Mouse (Mus musculus): ENCODE results near the gene Acsl6. TPM values are rescaled to one million over a fixed set of nuclear protein-coding genes. Genes with fewer than 3 reads are reported as not detected.

The Acsl6 gene
- polyA plus RNA-seq, 1 experiment from 2014 or later, result 1.5 TPM

DNA sequence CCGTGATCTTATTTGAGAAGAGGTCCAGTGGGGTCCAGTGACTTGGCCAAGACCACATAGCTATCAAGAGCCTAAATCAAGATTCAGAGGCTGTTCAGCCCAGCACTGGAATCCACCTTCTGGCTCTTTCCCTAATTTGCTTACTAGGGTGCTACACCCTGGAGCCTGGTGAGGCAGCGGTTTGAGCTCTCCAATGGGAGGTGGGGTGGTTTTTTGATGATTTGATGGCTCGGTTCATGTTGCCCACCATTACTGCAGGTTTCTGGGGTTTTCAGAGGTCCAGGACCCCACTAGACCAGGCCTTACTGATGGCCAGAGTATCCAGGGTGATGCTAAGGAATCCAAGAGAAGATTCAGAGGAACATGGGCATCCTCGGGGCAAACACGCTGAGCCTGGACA, 11.7 kb downstream of the Acsl6 start:
- H3K4me2 ChIP-seq (ENCODE audit: low read depth, low read length), result no peak overlapping the region
- no peaks in the 10 kb centered on the region for H3K36me3 ChIP-seq (ENCODE audit: control insufficient read depth, insufficient read depth, low read length)
- peaks cover 4% of the 10 kb centered on the region; the same call in 1 of the 2 replicates for H3K4me1 ChIP-seq (ENCODE audit: control insufficient read depth, insufficient read depth, low read length)
- H3K9ac ChIP-seq (ENCODE audit: low read depth, low read length), result no peak overlapping the region
- H3K4me3 ChIP-seq (ENCODE audit: low read length), result no peak overlapping the region
- WGBS, result 91% methylated on average over 5 of the region's 5 CpGs
- no peak overlapping the region for H3K27ac ChIP-seq (ENCODE audit: low read length)
- H3K27me3 ChIP-seq (replicated peaks; ENCODE audit: control insufficient read depth, insufficient read depth, low read length), result no peaks in the 10 kb centered on the region
- H3K9me3 ChIP-seq (ENCODE audit: control insufficient read depth, low read length), result no peaks in the 10 kb centered on the region
- no peak for ATAC-seq

DNA sequence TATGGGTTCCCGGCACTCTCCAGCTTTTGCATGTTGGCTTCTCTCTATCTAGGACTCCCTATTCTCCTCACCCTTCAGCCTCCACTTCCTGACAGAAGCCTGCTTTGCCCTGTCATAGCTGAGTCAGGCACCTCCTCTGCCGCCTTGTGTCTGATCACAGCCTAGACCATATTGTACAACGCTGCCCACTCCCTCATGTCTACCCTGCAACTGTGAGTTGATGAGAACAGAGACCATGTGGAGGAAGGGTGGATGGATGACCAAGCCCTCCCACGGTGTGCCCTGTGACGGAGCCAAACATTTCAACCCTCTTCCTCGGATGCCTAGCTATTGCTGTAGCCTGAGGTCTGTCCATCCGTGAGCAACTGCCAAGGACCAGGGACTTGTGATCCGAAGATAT, 13.8 kb downstream of the Acsl6 start:
- no peak overlapping the region for H3K4me2 ChIP-seq (ENCODE audit: low read depth, low read length)
- ATAC-seq, result no peak
- no peak overlapping the region for H3K9ac ChIP-seq (ENCODE audit: low read depth, low read length)
- H3K9me3 ChIP-seq (ENCODE audit: control insufficient read depth, low read length), result no peaks in the 10 kb centered on the region
- no peak overlapping the region for H3K27ac ChIP-seq (ENCODE audit: low read length)
- no peaks in the 10 kb centered on the region for H3K4me1 ChIP-seq (ENCODE audit: control insufficient read depth, insufficient read depth, low read length)
- 88% methylated on average over 8 of the region's 8 CpGs for WGBS
- H3K4me3 ChIP-seq (ENCODE audit: low read length), result no peak overlapping the region
- H3K27me3 ChIP-seq (replicated peaks; ENCODE audit: control insufficient read depth, insufficient read depth, low read length), result no peaks in the 10 kb centered on the region
- no peaks in the 10 kb centered on the region for H3K36me3 ChIP-seq (ENCODE audit: control insufficient read depth, insufficient read depth, low read length)

DNA sequence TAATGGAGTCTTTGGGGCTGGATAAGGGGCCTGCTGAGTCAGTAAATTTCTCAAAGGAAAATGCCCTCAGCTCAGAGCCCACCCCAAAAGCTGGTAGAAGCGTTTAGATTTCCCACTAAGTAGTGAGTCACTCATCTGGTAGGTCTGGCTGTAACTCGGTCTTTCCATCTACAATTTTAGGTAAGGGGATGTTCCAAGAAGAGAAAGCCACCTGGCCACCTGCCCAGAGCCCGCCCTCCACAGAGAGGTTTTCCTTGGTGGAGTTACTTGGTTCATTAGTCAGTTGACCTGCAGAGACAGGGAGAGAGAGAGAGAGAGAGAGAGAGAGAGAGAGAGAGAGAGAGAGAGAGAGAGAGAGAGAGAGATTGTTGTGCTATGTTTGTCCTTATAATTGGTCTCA, 14.2 kb downstream of the Acsl6 start:
- H3K27ac ChIP-seq (ENCODE audit: low read length), result no peak overlapping the region
- no peaks in the 10 kb centered on the region for H3K9me3 ChIP-seq (ENCODE audit: control insufficient read depth, low read length)
- no peaks in the 10 kb centered on the region for H3K36me3 ChIP-seq (ENCODE audit: control insufficient read depth, insufficient read depth, low read length)
- no peak overlapping the region for H3K4me3 ChIP-seq (ENCODE audit: low read length)
- no peak overlapping the region for H3K9ac ChIP-seq (ENCODE audit: low read depth, low read length)
- 72% methylated on average over 3 of the region's 3 CpGs for whole genome bisulfite sequencing
- ATAC-seq, result no peak
- H3K4me2 ChIP-seq (ENCODE audit: low read depth, low read length), result no peak overlapping the region
- H3K4me1 ChIP-seq (ENCODE audit: control insufficient read depth, insufficient read depth, low read length), result no peaks in the 10 kb centered on the region
- H3K27me3 ChIP-seq (replicated peaks; ENCODE audit: control insufficient read depth, insufficient read depth, low read length), result no peaks in the 10 kb centered on the region

DNA sequence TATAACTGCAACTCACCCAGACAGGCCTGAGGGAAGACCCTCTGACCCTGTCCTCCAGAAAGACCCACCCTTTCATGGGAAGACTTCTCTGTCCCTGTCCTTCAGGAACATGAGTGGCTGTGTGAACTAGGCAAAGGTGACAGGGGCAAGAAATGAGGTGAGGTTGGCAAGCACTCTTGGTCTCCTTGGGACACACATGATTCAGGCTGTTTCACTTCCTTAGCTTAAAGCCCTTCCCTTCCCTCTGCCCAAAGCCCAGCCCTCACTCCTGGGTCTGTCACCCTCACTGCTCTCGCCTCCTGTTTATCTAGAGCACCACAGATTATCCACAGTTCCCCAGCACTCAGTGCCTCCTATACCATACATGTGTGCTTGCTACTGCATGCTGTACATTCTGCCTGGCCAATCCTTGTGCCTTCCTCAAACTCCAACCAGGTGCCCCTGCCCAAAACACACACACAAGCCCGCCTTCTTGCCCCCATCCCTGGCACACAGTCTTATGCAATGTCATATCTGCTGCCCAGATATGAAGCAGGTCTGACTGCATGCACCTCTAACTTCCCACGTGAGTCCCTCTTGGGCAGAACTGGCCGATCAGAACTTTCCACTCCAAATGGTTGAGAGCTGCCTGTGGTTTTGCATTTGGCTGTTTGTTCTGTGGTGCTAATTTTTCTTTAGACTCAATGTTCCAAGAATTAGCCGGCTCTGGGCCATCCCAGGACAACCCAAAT, 18.4 kb downstream of the Acsl6 start:
- Histone ChIP-seq H3K4me2 (ENCODE audit: low read depth, low read length) (no peak overlapping the region), H3K27ac (ENCODE audit: low read length) (no peak overlapping the region), H3K4me1 (ENCODE audit: control insufficient read depth, insufficient read depth, low read length) (no peaks in the 10 kb centered on the region), H3K4me3 (ENCODE audit: low read length) (no peak overlapping the region), H3K27me3 (replicated peaks; ENCODE audit: control insufficient read depth, insufficient read depth, low read length) (no peaks in the 10 kb centered on the region), H3K9ac (ENCODE audit: low read depth, low read length) (no peak overlapping the region), H3K9me3 (ENCODE audit: control insufficient read depth, low read length) (no peaks in the 10 kb centered on the region), H3K36me3 (ENCODE audit: control insufficient read depth, insufficient read depth, low read length) (no peaks in the 10 kb centered on the region)
- ATAC-seq, result no peak
- 79% methylated on average over 5 of the region's 5 CpGs for WGBS

DNA sequence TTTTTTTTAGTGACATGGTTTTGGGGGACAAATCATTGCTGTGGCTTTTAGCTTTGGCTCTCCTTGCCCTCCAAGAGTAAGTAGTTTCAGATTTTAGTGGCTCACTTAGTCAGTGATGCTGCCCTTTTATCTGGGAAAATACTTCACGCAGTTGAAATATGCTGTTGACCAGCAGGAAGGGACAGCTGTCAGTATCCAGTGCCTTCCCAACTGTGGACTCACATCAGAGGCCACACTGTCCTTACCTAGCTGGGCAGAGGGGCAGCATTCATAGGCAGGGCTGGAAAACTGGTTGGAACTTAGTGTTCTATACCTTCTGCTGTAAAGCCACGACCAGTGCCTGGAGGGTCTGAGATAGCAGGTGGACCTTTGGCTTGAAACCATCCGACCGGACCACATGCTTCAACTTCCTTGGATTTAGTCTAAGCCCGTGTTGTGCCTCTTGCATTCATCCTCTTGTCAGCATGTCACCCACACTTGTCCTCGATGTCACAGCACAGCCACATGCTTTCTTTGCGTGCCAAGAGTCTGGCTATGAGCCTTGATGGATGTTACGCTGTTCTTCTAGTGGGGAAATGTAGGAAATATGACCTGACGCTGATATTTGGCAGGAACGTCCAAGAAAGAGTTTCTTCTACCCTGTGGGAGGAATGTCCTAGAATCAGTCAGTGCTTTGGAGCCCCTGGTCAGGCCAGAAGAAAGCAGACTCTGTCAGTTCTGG, 28.0 kb downstream of the Acsl6 start:
- 82% methylated on average over 10 of the region's 10 CpGs for WGBS
- Histone ChIP-seq H3K9ac (ENCODE audit: low read depth, low read length) (no peak overlapping the region), H3K36me3 (ENCODE audit: control insufficient read depth, insufficient read depth, low read length) (no peaks in the 10 kb centered on the region), H3K27me3 (replicated peaks; ENCODE audit: control insufficient read depth, insufficient read depth, low read length) (no peaks in the 10 kb centered on the region), H3K4me1 (ENCODE audit: control insufficient read depth, insufficient read depth, low read length) (no peaks in the 10 kb centered on the region), H3K4me2 (ENCODE audit: low read depth, low read length) (no peak overlapping the region), H3K9me3 (ENCODE audit: control insufficient read depth, low read length) (no peaks in the 10 kb centered on the region), H3K4me3 (ENCODE audit: low read length) (no peak overlapping the region), H3K27ac (ENCODE audit: low read length) (no peak overlapping the region)
- no peak for ATAC-seq

DNA sequence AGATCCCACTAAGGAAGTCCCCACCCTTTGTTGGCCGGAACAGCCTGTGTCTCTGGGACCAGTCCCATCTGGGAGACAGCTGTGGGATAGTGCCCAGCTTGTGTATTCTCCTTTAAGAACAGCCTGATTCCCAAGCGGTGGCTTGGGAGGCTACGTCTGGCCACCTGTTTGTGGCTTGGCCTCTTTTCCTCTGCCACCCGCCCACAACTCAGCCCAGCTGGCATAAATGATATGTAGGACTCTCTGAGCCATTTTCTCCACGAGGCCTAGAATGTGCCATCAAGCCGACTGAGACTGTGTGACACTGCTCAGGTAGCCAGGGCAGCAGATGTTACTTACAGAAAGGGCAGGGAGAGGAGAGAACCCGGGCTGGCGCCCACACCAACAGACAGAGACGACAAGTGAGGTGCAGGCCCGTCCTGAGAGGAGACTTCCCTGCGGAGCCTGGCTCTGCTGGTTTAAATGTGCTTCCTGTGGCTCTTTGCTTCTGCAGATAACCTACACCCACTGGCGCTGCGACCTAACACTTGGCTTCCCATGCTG, 32.6 kb downstream of the Acsl6 start:
- Histone ChIP-seq H3K4me3 (ENCODE audit: low read length) (no peak overlapping the region), H3K9me3 (ENCODE audit: control insufficient read depth, low read length) (no peaks in the 10 kb centered on the region), H3K27ac (ENCODE audit: low read length) (no peak overlapping the region), H3K27me3 (replicated peaks; ENCODE audit: control insufficient read depth, insufficient read depth, low read length) (no peaks in the 10 kb centered on the region), H3K36me3 (ENCODE audit: control insufficient read depth, insufficient read depth, low read length) (no peaks in the 10 kb centered on the region), H3K4me2 (ENCODE audit: low read depth, low read length) (no peak overlapping the region), H3K9ac (ENCODE audit: low read depth, low read length) (no peak overlapping the region), H3K4me1 (ENCODE audit: control insufficient read depth, insufficient read depth, low read length) (no peaks in the 10 kb centered on the region)
- no peak for ATAC-seq
- 45% methylated on average over 13 of the region's 13 CpGs for WGBS

DNA sequence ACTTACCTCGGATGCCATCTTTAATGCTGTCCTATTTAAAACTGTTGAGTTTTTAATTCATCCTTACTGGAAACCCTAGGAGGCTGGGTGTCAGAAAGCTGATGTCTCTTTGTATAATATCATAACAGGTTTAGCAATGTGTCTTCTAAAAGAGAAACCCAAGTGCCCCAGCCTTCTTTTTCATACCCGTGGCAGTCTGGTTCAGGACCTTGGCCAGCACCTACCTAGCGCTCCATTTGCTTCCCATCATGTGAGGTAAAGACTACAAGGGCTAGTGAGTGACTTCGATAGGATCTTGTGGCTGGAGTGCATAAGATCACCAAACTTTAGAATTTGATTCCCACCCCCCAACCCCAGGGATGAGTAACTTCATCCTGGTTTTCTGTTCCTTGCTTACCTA, 40.1 kb downstream of the Acsl6 start:
- H3K9me3 ChIP-seq (ENCODE audit: control insufficient read depth, low read length), result no peaks in the 10 kb centered on the region
- H3K4me2 ChIP-seq (ENCODE audit: low read depth, low read length), result no peak overlapping the region
- H3K9ac ChIP-seq (ENCODE audit: low read depth, low read length), result no peak overlapping the region
- H3K36me3 ChIP-seq (ENCODE audit: control insufficient read depth, insufficient read depth, low read length), result no peaks in the 10 kb centered on the region
- ATAC-seq, result no peak
- no peaks in the 10 kb centered on the region for H3K27me3 ChIP-seq (replicated peaks; ENCODE audit: control insufficient read depth, insufficient read depth, low read length)
- H3K4me3 ChIP-seq (ENCODE audit: low read length), result no peak overlapping the region
- no peaks in the 10 kb centered on the region for H3K4me1 ChIP-seq (ENCODE audit: control insufficient read depth, insufficient read depth, low read length)
- WGBS, result 46% methylated on average over 4 of the region's 4 CpGs
- H3K27ac ChIP-seq (ENCODE audit: low read length), result no peak overlapping the region

DNA sequence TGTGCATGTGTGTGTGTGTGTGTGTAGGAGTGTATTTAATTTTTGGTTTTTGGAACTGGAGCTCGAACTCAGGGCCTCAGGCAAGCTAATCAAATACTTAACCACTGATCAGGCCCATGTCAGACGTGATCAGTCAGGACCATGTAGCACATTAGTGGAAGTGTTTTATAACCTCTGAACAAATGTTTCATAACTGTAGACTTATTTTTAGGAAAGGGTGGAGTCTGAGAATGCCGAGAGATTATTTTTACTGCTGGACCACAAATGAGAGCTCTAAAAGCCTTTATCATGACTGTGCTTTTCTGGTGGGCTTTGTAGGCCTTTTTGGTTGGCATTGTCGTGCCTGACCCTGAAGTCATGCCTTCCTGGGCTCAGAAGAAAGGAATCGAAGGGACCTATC, 48.1 kb downstream of the Acsl6 start:
- Histone ChIP-seq H3K9me3 (ENCODE audit: control insufficient read depth, low read length) (no peaks in the 10 kb centered on the region), H3K27me3 (replicated peaks; ENCODE audit: control insufficient read depth, insufficient read depth, low read length) (no peaks in the 10 kb centered on the region), H3K9ac (ENCODE audit: low read depth, low read length) (no peak overlapping the region), H3K4me3 (ENCODE audit: low read length) (no peak overlapping the region), H3K36me3 (ENCODE audit: control insufficient read depth, insufficient read depth, low read length) (no peaks in the 10 kb centered on the region), H3K27ac (ENCODE audit: low read length) (no peak overlapping the region), H3K4me1 (ENCODE audit: control insufficient read depth, insufficient read depth, low read length) (no peaks in the 10 kb centered on the region), H3K4me2 (ENCODE audit: low read depth, low read length) (no peak overlapping the region)
- WGBS, result 65% methylated on average over 5 of the region's 5 CpGs
- no peak for ATAC-seq

DNA sequence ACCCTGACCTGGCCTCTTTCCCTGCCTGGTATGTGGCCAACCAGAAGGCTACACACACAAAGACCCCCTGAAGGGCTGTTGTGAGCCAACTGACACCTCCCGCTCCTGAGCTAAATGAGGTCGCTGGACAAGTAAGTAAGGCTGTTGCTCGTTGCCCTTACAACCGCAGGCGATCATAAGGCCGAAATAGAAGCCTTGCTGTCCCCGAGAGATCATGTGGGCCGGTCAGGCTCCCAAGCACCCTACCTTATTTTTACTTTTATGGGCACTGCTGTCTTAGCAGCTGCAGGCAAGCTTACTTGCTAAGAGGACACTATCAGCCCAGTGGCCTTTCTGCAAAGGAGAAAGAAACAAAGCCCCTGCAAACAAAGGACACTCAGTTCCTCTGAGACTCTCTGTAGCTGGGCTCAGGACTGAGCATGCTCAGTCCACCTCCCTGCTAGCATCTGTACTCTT, 49.6 kb downstream of the Acsl6 start:
- no peak overlapping the region for H3K27ac ChIP-seq (ENCODE audit: low read length)
- no peaks in the 10 kb centered on the region for H3K36me3 ChIP-seq (ENCODE audit: control insufficient read depth, insufficient read depth, low read length)
- no peak overlapping the region for H3K4me2 ChIP-seq (ENCODE audit: low read depth, low read length)
- WGBS, result 31% methylated on average over 8 of the region's 8 CpGs
- no peak overlapping the region for H3K9ac ChIP-seq (ENCODE audit: low read depth, low read length)
- no peak for ATAC-seq
- no peaks in the 10 kb centered on the region for H3K4me1 ChIP-seq (ENCODE audit: control insufficient read depth, insufficient read depth, low read length)
- no peaks in the 10 kb centered on the region for H3K9me3 ChIP-seq (ENCODE audit: control insufficient read depth, low read length)
- no peak overlapping the region for H3K4me3 ChIP-seq (ENCODE audit: low read length)
- no peaks in the 10 kb centered on the region for H3K27me3 ChIP-seq (replicated peaks; ENCODE audit: control insufficient read depth, insufficient read depth, low read length)
